Mouse (Mus musculus) cerebellum, adult 2 months (tissue): ENCODE measurements around the gene Strip1.

ENCODE experiments used
- CTCF ChIP-seq: fragments of 200-500 bp; IDR thresholded peaks from 2 replicates; pipeline ENCODE4 v1.5.1; 2011; ENCODE audit warnings: low read depth, mild to moderate bottlenecking, control low read depth, low read length, moderate library complexity, borderline replicate concordance; ENCODE audit not compliant: insufficient read depth
- POLR2A ChIP-seq: fragments of 200-500 bp; IDR thresholded peaks from 2 replicates; pipeline ENCODE4 v1.6.1; 2011; ENCODE audit warnings: low read length, control low read depth, borderline replicate concordance; ENCODE audit not compliant: insufficient read depth

DNA sequence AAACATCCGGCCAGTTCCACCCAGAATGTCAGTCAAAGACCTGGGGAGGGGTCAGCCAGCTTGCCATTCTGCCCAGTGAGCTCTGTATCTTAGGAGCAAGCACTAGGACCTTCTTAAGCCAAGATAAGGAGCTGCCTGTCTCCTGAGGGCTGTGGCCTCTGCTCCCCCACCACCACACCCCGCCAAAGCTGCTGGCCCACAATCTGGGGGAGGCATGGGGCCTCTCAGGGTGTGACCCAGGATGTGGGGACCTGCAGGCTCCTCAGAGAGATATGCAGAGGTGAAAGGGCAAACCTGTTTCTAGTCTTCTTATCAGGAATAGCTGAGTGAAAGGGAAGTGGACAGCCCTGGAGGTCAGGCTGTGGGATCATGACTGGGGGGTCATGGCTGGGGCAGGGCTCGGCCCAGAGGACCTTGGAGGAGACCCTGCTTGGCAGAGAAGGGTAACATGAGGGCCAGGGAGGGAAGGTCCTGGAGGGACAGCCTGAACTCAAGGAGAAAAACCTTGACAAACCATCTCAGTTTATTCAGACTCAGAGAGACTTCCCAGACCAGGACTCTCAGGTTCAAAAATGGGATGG lies 53.6 kb downstream of the Strip1 start:
- TF ChIP-seq POLR2A (no peak), CTCF (no peak)
